Mouse (Mus musculus) thymus, postnatal 0 days (tissue): ENCODE measurements around the gene Lpin2. TPM values are rescaled to one million over a fixed set of nuclear protein-coding genes. Genes with fewer than 3 reads are reported as not detected.

Source experiments
- DNase-seq: peaks from one replicate; pipeline ENCODE4 v3.0.0-alpha.2; 2015; ENCODE audit warnings: low spot score
- polyA plus RNA-seq: library from polyadenylated mRNA; unstranded; fragments of >200 nt; fragmentation: Nextera tagmentation; extraction: Ambion mirVana; gene quantifications from 2 replicates; pipeline ENCODE4 v1.2.1, GENCODE M21; 2015

The Lpin2 gene
- polyA plus RNA-seq, 1 experiment from 2014 or later = 19.8 TPM

DNA sequence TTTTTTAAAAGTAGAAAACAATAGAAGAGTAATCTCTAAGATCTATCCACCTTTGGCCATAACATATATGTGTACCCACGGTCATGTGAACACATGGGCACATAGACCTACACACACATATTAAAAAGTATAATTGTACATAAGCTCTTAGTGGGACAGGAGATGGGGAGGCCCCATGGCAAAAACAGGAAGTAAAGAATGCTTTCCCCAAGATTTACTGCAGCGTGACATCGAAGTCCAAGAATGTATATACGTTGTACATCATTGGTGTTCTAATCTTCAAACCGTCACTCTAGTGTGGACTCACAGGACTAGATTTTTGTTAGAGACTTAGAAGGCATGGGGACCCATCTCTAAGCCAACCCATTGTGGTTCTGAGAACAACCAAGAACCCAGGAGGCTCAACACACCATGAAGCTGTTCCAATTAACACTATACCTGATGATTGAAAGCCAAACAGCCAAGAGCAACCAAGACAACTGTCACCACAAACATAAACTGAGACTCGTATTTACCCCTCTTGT, 109.6 kb downstream of the Lpin2 start:
- no peak for DNase-seq

DNA sequence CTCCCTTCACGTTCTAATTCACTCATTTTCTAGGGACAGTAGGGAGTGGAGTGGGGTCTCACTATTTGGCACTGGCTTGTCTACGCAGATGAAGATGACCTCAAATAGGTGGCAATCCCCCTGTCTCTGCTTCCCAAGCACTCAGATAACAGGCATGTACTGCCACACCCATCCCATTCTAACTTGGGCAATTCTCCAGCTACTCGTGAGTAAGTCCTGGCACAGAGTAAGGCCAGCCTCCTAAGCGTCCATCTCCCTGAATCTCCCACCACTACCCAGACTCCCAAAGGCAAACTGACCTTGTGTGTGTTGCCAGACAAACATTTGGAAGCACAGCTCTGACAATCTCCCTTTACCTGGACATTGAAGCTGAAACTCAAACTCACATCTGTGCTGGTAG, 110.5 kb downstream of the Lpin2 start:
- DNase-seq = no peak

DNA sequence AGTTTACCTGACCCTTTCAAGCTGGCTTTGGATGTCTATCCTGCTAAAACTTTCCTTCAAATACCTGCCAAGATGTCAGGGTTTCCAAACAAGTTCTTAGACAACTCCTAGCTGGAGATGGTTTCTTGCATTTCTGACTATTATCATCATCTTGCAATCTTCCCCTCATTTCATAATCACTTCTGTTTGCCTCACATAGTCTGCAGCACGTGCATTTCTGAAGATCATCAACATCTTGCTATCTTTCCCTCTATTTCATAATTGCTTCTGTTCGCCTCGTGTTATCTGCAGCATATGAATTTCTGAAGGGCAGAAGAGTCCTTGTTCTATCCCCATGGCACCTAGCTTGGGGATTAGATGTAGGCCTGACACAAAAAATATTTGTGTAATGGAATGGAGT, 112.2 kb downstream of the Lpin2 start:
- DNase-seq = no peak

Other genes with a start within 250 kb of the Lpin2 start
- gene Myom1, start 179.9 kb upstream of the Lpin2 start, polyA plus RNA-seq = 1.2 and 1.4 TPM in 2 replicates
- 587 and 594 TPM in 2 replicates for gene Myl12a, start 179.7 kb upstream of the Lpin2 start, polyA plus RNA-seq
- 3.2 TPM in 2 replicates for gene Emilin2, start 129.4 kb downstream of the Lpin2 start, polyA plus RNA-seq